Mouse (Mus musculus) ES-Bruce4 (cell line): ENCODE measurements around the gene Rhov. TPM values are rescaled to one million over a fixed set of nuclear protein-coding genes. Genes with fewer than 3 reads are reported as not detected.

Source experiments
- H3K27ac ChIP-seq: 2 replicates; pipeline ENCODE4 v1.5.1; 2012; ENCODE audit warnings: low read length, inconsistent platforms; ENCODE audit not compliant: insufficient read depth
- H3K27me3 ChIP-seq: 2 replicates; pipeline ENCODE4 v1.6.1; 2012; ENCODE audit warnings: mild to moderate bottlenecking, low read length, inconsistent platforms; ENCODE audit not compliant: control insufficient read depth, poor library complexity, insufficient read depth, severe bottlenecking
- H3K36me3 ChIP-seq: 2 replicates; pipeline ENCODE4 v1.6.1; 2012; ENCODE audit warnings: inconsistent platforms, mild to moderate bottlenecking, low read length, moderate library complexity; ENCODE audit not compliant: control insufficient read depth, poor library complexity, insufficient read depth, severe bottlenecking
- H3K4me1 ChIP-seq: one replicate; pipeline ENCODE4 v1.8.1; 2011; ENCODE audit warnings: low read length; ENCODE audit not compliant: control insufficient read depth, insufficient read depth
- H3K4me3 ChIP-seq: 2 replicates; pipeline ENCODE4 v1.5.1; 2011; ENCODE audit warnings: low read depth, mild to moderate bottlenecking, low read length
- H3K9ac ChIP-seq: 2 replicates; pipeline ENCODE4 v1.6.1; 2012; ENCODE audit warnings: low read depth, mild to moderate bottlenecking, inconsistent platforms; ENCODE audit not compliant: poor library complexity, severe bottlenecking
- H3K9me3 ChIP-seq: replicated peaks from 2 replicates; pipeline ENCODE4 v1.6.1; 2012; ENCODE audit warnings: mild to moderate bottlenecking, low read length, inconsistent platforms; ENCODE audit not compliant: control insufficient read depth, poor library complexity, insufficient read depth, severe bottlenecking
- CTCF ChIP-seq: IDR thresholded peaks from one replicate; pipeline ENCODE4 v1.8.1; 2011; ENCODE audit warnings: low read depth, low read length
- EP300 ChIP-seq: IDR thresholded peaks from 2 replicates; pipeline ENCODE4 v1.6.1; 2011; ENCODE audit warnings: low read depth, low read length; ENCODE audit not compliant: insufficient read depth
- polyA plus RNA-seq: library from polyadenylated mRNA; stranded (reverse); fragments of >200 nt; gene quantifications from 2 replicates; pipeline ENCODE4 v1.2.4, GENCODE M21; 2011; ENCODE audit warnings: low read depth; ENCODE audit not compliant: missing spikeins, insufficient read depth, insufficient read length

Rhov gene
- polyA plus RNA-seq, 1 experiment = 0.36 TPM

- no peak for TF ChIP-seq CTCF
- TF ChIP-seq EP300 = 0 out of 2 replicates have a peak, but pooled peaks have one; percentile 25
- no peak within 1 kb of the TSS for H3K4me3 ChIP-seq
- H3K27me3 ChIP-seq = no peaks in the 10 kb centered on the region
- H3K4me1 ChIP-seq = no peaks in the 10 kb centered on the region
- H3K36me3 ChIP-seq = no peaks in the 10 kb centered on the region
- H3K27ac ChIP-seq = no peak within 1 kb of the TSS
- H3K9me3 ChIP-seq = no peaks in the 10 kb centered on the region
- H3K9ac ChIP-seq = no peak within 1 kb of the TSS
Observed at GRCm38 (mm10) chr2:119229775-119230704, 41.0 kb downstream of the Rhov start, which contains the start of gene Ppp1r14d. Gene Ppp1r14d, minus strand, starts transcription at chr2:119229906.

Other genes with a start within 250 kb of the Rhov start
- gene Ccdc32, start 241.9 kb downstream of the Rhov start, polyA plus RNA-seq = 8.7 and 9.2 TPM in 2 replicates
- 16.2 and 16.8 TPM in 2 replicates for gene Rpusd2, start 236.5 kb downstream of the Rhov start, polyA plus RNA-seq
- 90.2 and 96.0 TPM in 2 replicates for gene Knl1, start 224.2 kb downstream of the Rhov start, polyA plus RNA-seq
- 117 and 128 TPM in 2 replicates for gene Rad51, start 158.5 kb downstream of the Rhov start, polyA plus RNA-seq
- 22.0 and 25.4 TPM in 2 replicates for gene Rmdn3, start 114.2 kb downstream of the Rhov start, polyA plus RNA-seq
- gene Gchfr, start 103.5 kb downstream of the Rhov start, polyA plus RNA-seq = 2.2 and 6.0 TPM in 2 replicates
- gene Gm14137, start 96.8 kb downstream of the Rhov start, polyA plus RNA-seq = 0.21 TPM in 1 of 2 replicates, not detected in the other
- 11.9 and 13.4 TPM in 2 replicates for gene Zfyve19, start 62.7 kb downstream of the Rhov start, polyA plus RNA-seq
- 12.0 and 12.5 TPM in 2 replicates for gene Dnajc17, start 62.5 kb downstream of the Rhov start, polyA plus RNA-seq
- not detected in 2 replicates for gene Ppp1r14d, start 41.4 kb downstream of the Rhov start, polyA plus RNA-seq
- 57.3 and 71.4 TPM in 2 replicates for gene Spint1, start 33.9 kb downstream of the Rhov start, polyA plus RNA-seq
- gene Vps18, start 17.5 kb upstream of the Rhov start, polyA plus RNA-seq = 11.7 and 12.8 TPM in 2 replicates
- gene Dll4, start 54.5 kb upstream of the Rhov start, polyA plus RNA-seq = 0.18 TPM in 1 of 2 replicates, not detected in the other
- 3.6 and 3.8 TPM in 2 replicates for gene Chac1, start 80.0 kb upstream of the Rhov start, polyA plus RNA-seq
- gene Ino80, start 206.4 kb upstream of the Rhov start, polyA plus RNA-seq = 27.8 and 28.0 TPM in 2 replicates